Mouse (Mus musculus) G1E (cell line): ENCODE measurements around the gene Jag2.

ENCODE experiments used
- CTCF ChIP-seq: IDR thresholded peaks from 2 replicates; pipeline ENCODE4 v1.5.1; 2012; ENCODE audit warnings: low read depth, low read length, inconsistent platforms, mixed read lengths
- GATA1 ChIP-seq: IDR thresholded peaks from 2 replicates; pipeline ENCODE4 v1.6.1; 2012; ENCODE audit warnings: borderline replicate concordance, low read length, inconsistent platforms, mixed read lengths
- GATA2 ChIP-seq: IDR thresholded peaks from 2 replicates; pipeline ENCODE4 v1.6.1; 2012; ENCODE audit warnings: low read depth, low read length, inconsistent platforms, borderline replicate concordance
- POLR2AphosphoS5 ChIP-seq: IDR thresholded peaks from 2 replicates; pipeline ENCODE4 v1.6.1; 2012; ENCODE audit warnings: low read depth, low read length, inconsistent platforms; ENCODE audit not compliant: insufficient replicate concordance
- TAL1 ChIP-seq: conservative IDR thresholded peaks from 2 replicates; pipeline ENCODE4 v1.6.1; 2012; ENCODE audit warnings: low read depth, low read length, inconsistent platforms, mixed read lengths

- TF ChIP-seq CTCF (no peak), GATA2 (no peak), GATA1 (no peak), TAL1 (no peak), POLR2AphosphoS5 (no peak)
Observed at GRCm38 (mm10) chr12:112900641-112901040, 28.9 kb downstream of the Jag2 start.
